Mouse (Mus musculus) neutrophil, adult 83 days (primary cell): ENCODE data around the gene Kcnip1. TPM values are rescaled to one million over a fixed set of nuclear protein-coding genes. Genes with fewer than 3 reads are reported as not detected.

Source experiments
- total RNA-seq, 2 experiments: library from RNA; stranded (reverse); gene quantifications; one replicate each; pipeline ENCODE4 v1.2.4; 2023

Kcnip1 gene
- not detected for total RNA-seq

DNA sequence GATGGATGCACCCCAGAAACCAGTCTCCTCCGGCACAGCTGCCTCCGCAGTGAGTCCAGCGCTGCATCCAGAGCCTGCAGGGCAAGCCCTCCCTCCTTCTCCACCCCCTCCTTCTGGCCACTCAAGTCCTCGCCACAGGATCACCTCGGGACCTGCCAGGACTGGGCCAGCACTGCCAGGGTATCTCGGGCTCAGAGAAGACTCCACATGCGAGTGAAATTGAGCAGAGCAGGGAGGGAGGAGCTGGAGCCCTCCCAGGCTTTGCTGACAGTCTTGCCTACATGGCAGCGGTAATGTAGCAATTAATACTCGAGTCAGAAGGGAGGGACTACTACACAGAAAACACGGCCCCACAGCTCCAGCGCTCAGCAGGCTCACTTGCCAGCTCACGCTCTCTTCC is at the start of gene Kcnip1:
Gene Kcnip1, minus strand, starts transcription at position 215 of the 400 bp plus-strand sequence.

DNA sequence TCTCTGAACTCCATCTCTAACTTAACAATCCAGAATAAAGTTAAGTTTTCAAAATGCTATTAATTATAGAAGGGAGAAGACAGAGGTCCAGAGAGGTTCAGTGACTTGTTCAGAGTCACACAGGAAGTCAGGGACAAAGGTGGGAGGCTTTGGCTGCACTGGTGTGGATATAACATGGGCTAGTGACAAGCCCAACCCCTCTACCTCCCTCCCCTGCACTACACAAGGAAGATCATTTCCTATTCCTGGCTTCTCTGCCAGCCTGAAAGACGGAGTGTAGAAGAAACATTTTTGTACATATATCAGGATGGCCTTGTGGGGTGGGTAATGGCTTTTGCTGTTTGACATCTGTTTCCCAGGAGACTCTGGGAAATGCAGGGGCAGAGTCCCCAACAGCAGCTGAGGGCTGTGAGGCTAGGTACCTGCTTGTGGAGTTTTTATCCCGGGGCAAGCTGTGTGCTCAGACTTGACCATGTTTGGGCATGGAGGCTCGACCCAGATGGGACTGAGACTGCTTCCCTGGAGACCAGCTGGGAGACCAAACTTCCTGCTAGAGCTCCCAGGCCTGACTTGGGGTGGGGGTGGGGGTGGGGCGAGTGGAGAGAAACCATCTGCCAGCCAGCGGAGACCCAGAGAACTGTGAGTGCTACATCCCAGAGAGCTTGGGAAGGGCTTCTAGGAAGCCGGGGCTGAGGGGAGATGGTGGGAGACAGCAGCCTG is 30.1 kb downstream of the Kcnip1 start, which contains the start of gene Kcnmb1:
Gene Kcnmb1, plus strand, starts transcription at position 326 of the 720 bp plus-strand sequence.

DNA sequence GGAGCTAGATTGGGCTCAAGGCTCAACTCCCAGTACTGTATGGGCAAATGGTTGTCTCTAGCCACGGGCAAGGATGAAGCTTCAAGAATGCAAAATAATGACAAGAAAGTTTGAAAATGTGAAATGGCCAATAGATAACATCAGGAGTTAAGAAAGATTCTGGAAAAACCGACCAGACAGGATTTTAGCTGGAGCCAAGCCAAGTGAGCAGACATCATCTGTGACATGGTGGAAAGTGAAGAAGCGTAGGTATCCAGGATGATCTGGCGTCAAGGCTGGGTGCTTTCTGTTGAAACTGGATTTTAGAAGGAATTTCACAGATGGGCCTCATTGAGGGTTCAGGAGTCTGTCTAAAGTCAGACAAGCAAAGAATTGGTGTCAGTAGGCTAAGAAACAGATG is 394.0 kb downstream of the Kcnip1 start, which contains the start of gene D130052B06Rik:
Gene D130052B06Rik, plus strand, starts transcription at position 317 of the 400 bp plus-strand sequence.

Other genes with a start within 250 kb of the Kcnip1 start
- gene Kcnmb1, start 30.1 kb downstream of the Kcnip1 start, total RNA-seq: not detected
- gene Lcp2, start 53.8 kb upstream of the Kcnip1 start, total RNA-seq: 100 to 1,000 TPM; 156 to 184 TPM
- gene 4930469K13Rik, start 105.4 kb upstream of the Kcnip1 start, total RNA-seq: not detected
- under 1 TPM in 1 of 2 experiments, not detected in 1; 0.22 TPM for gene Foxi1, start 214.9 kb upstream of the Kcnip1 start, total RNA-seq